Comparison of ENCODE assay signal across 22 mouse cellular contexts in genomic region chr17:28078028-28078427, GRCm38 (mm10). TPM values are rescaled to one million over a fixed set of nuclear protein-coding genes. Genes with fewer than 3 reads are reported as not detected.
"Had no signal": no experiment of that assay in that cellular context is flagged by ENCODE, and none has a peak within 500 bp of the region (broad histone marks: within the 10 kb centered on the region; RNA-seq: fewer than 3 reads in every experiment).

No protein-coding gene starts in this region.

- H3K36me3 ChIP-seq: liver, embryonic 13.5 days; liver, embryonic 15.5 days; lung, embryonic 15.5 days; midbrain, embryonic 13.5 days; midbrain, embryonic 15.5 days; neural tube, embryonic 12.5 days had no signal

- DNase-seq: liver, embryonic 13.5 days; liver, postnatal 0 days; lung, adult 2 months; lung, postnatal 14 days; lung, postnatal 36 days; retina, postnatal 1 day; right cerebral cortex, adult 18-20 months; right cerebral cortex, postnatal 25 days; right cerebral cortex, postnatal 4 days; spleen, adult 18-20 months; thymus, adult 18-20 months; thymus, postnatal 14 days; thymus, postnatal 4 days had no signal

- H3K27me3 ChIP-seq: midbrain, embryonic 15.5 days; neural tube, embryonic 12.5 days had no signal

- H3K9me3 ChIP-seq: liver, embryonic 13.5 days; liver, embryonic 15.5 days; lung, embryonic 15.5 days; midbrain, embryonic 13.5 days; midbrain, embryonic 15.5 days; neural tube, embryonic 12.5 days had no signal

- H3K4me3 ChIP-seq: liver, embryonic 13.5 days; liver, embryonic 15.5 days; lung, embryonic 15.5 days; megakaryocyte, embryonic 14.5 days; midbrain, embryonic 13.5 days; midbrain, embryonic 15.5 days; neural tube, embryonic 12.5 days had no signal

- H3K4me2 ChIP-seq: liver, embryonic 13.5 days; liver, embryonic 15.5 days; lung, embryonic 15.5 days; midbrain, embryonic 11.5 days; midbrain, embryonic 13.5 days; midbrain, embryonic 15.5 days; neural tube, embryonic 12.5 days had no signal

- H3K4me1 ChIP-seq: neural tube, embryonic 12.5 days had no signal

- H3K9ac ChIP-seq: liver, embryonic 13.5 days; liver, embryonic 15.5 days; liver, postnatal 0 days; lung, embryonic 15.5 days; midbrain, embryonic 13.5 days; midbrain, embryonic 15.5 days; neural tube, embryonic 12.5 days had no signal

- ATAC-seq: liver, postnatal 0 days; lung, postnatal 0 days; midbrain, embryonic 13.5 days; midbrain, embryonic 15.5 days had no signal

- H3K27ac ChIP-seq: liver, embryonic 13.5 days; liver, embryonic 15.5 days; lung, embryonic 15.5 days; macrophage; midbrain, embryonic 13.5 days; midbrain, embryonic 15.5 days; neural tube, embryonic 12.5 days had no signal

RNA-seq across cellular contexts. Expression of gene Tcp11, which starts 2.4 kb away (rescaled TPM):
- polyA plus RNA-seq: macrophage had no signal
